In genomic region chr9:65428003-65428402, GRCm38 (mm10) we compare ENCODE assay signal across 34 mouse cellular contexts. TPM values are rescaled to one million over a fixed set of nuclear protein-coding genes. Genes with fewer than 3 reads are reported as not detected.
A peak's percentile ranks its signal among the peaks of the same experiment; 100 is the strongest.
DNase-seq lines count a peak whose midpoint lies in the region; ATAC-seq and TF ChIP-seq lines count a peak whose summit lies in the region.
"Had no signal": no experiment of that assay in that cellular context is flagged by ENCODE, and none has a peak within 500 bp of the region (broad histone marks: within the 10 kb centered on the region; RNA-seq: fewer than 3 reads in every experiment).

No protein-coding gene starts in this region.

- ATAC-seq in kidney, postnatal 0 days (replicated peaks; ENCODE audit: low FRiP score, low read depth) = no peak
- ATAC-seq in intestine, embryonic 16.5 days = no peak
- ATAC-seq: forebrain, embryonic 14.5 days; forebrain, postnatal 0 days; Patski had no signal

- intact Hi-C loops in gastrocnemius, postnatal 36 days (cut with DNase I) = no loop called here

- 88% methylated on average over 5 of the region's 5 CpGs for WGBS in kidney, postnatal 0 days
- WGBS in intestine, embryonic 16.5 days = 84% methylated on average over 5 of the region's 5 CpGs

- no peaks in the 10 kb centered on the region for H3K36me3 ChIP-seq in kidney, postnatal 0 days (ENCODE audit: insufficient read depth, low read length)
- no peaks in the 10 kb centered on the region for H3K36me3 ChIP-seq in intestine, embryonic 16.5 days (ENCODE audit: control insufficient read depth, insufficient read depth, low read length)
- H3K36me3 ChIP-seq: embryonic facial prominence, embryonic 12.5 days; embryonic facial prominence, embryonic 15.5 days; G1E; heart, embryonic 12.5 days; heart, embryonic 15.5 days; hindbrain, embryonic 10.5 days; hindbrain, embryonic 13.5 days had no signal

- DNase-seq in kidney, adult 9 months = peak; percentile 56
- DNase-seq in kidney, adult 8-10 months = no peak
- DNase-seq in kidney, postnatal 0 days (ENCODE audit: low spot score) = no peak
- no peak for DNase-seq in kidney, postnatal 10 days
- no peak for DNase-seq in urinary bladder, postnatal 14 days (ENCODE audit: low spot score)
- no peak for DNase-seq in gastrocnemius, postnatal 36 days
- DNase-seq: adrenal gland, adult 2 months; adrenal gland, postnatal 14 days; B cell, adult 2 months; cerebellum, adult 11 months; cerebellum, adult 2 months; cerebellum, adult 9-11 months; cerebellum, postnatal 25 days; forebrain, postnatal 0 days; gastrocnemius, adult 2 months; gastrocnemius, postnatal 14 days; heart, adult 18-20 months; heart, postnatal 10 days; heart, postnatal 36 days had no signal

- H3K27me3 ChIP-seq in kidney, postnatal 0 days (ENCODE audit: insufficient read depth, low read length) = no peaks in the 10 kb centered on the region
- H3K27me3 ChIP-seq in intestine, embryonic 16.5 days (replicated peaks; ENCODE audit: control insufficient read depth, insufficient read depth, low read length) = 0 out of 2 replicates have a peak, but pooled peaks cover 1% of the 10 kb centered on the region
- H3K27me3 ChIP-seq: CH12.LX; embryonic facial prominence, embryonic 12.5 days; embryonic facial prominence, embryonic 15.5 days; heart, embryonic 12.5 days; heart, embryonic 15.5 days; hindbrain, embryonic 13.5 days; Patski had no signal

- no peak overlapping the region for H3K4me3 ChIP-seq in kidney, postnatal 0 days (replicated peaks; ENCODE audit: low read depth, low read length)
- no peak overlapping the region for H3K4me3 ChIP-seq in intestine, embryonic 16.5 days (ENCODE audit: low read length)
- H3K4me3 ChIP-seq: embryonic facial prominence, embryonic 12.5 days; embryonic facial prominence, embryonic 15.5 days; gastrocnemius, adult 2 months; heart, embryonic 12.5 days; heart, embryonic 15.5 days; hindbrain, embryonic 10.5 days; hindbrain, embryonic 13.5 days had no signal

- H3K4me2 ChIP-seq in kidney, postnatal 0 days (ENCODE audit: low read length) = no peak overlapping the region
- no peak overlapping the region for H3K4me2 ChIP-seq in intestine, embryonic 16.5 days (ENCODE audit: low read depth, low read length)
- H3K4me2 ChIP-seq: embryonic facial prominence, embryonic 12.5 days; embryonic facial prominence, embryonic 15.5 days; heart, embryonic 12.5 days; heart, embryonic 15.5 days; hindbrain, embryonic 13.5 days had no signal

- H3K27ac ChIP-seq in kidney, postnatal 0 days = peak overlapping the region; percentile 64
- H3K27ac ChIP-seq in intestine, embryonic 16.5 days (ENCODE audit: low read length) = peak overlapping the region; percentile 83
- H3K27ac ChIP-seq: embryonic facial prominence, embryonic 12.5 days; embryonic facial prominence, embryonic 15.5 days; gastrocnemius, adult 2 months; heart, embryonic 15.5 days; hindbrain, embryonic 10.5 days; hindbrain, embryonic 13.5 days had no signal

- TF ChIP-seq CTCF in kidney, postnatal 0 days (IDR thresholded peaks at IDR 0.05; ENCODE audit: low read depth) = no peak

- no peaks in the 10 kb centered on the region for H3K9me3 ChIP-seq in kidney, postnatal 0 days (replicated peaks; ENCODE audit: low read length)
- H3K9me3 ChIP-seq in intestine, embryonic 16.5 days (ENCODE audit: control insufficient read depth, low read length) = no peaks in the 10 kb centered on the region
- H3K9me3 ChIP-seq: embryonic facial prominence, embryonic 12.5 days; embryonic facial prominence, embryonic 15.5 days; G1E; heart, embryonic 12.5 days; heart, embryonic 15.5 days; hindbrain, embryonic 10.5 days; hindbrain, embryonic 13.5 days had no signal

- H3K9ac ChIP-seq in kidney, postnatal 0 days (ENCODE audit: low read depth, low read length) = no peak overlapping the region
- no peak overlapping the region for H3K9ac ChIP-seq in intestine, embryonic 16.5 days (ENCODE audit: low read depth, low read length)
- H3K9ac ChIP-seq: embryonic facial prominence, embryonic 12.5 days; embryonic facial prominence, embryonic 15.5 days; forebrain, postnatal 0 days; heart, embryonic 12.5 days; heart, embryonic 15.5 days; hindbrain, embryonic 13.5 days had no signal

- H3K4me1 ChIP-seq in kidney, postnatal 0 days (replicated peaks; ENCODE audit: insufficient read depth, low read length) = no peaks in the 10 kb centered on the region
- peaks cover 4% of the 10 kb centered on the region; the same call in 1 of the 2 replicates for H3K4me1 ChIP-seq in intestine, embryonic 16.5 days (ENCODE audit: control insufficient read depth, insufficient read depth, low read length)
- H3K4me1 ChIP-seq: embryonic facial prominence, embryonic 12.5 days; embryonic facial prominence, embryonic 15.5 days; heart, embryonic 12.5 days; heart, embryonic 15.5 days; hindbrain, embryonic 13.5 days had no signal

RNA-seq across cellular contexts. Expression of gene Slc51b, which starts 5.2 kb away (rescaled TPM):
- 33.4 and 36.0 TPM in 2 replicates for polyA plus RNA-seq in kidney, postnatal 0 days (2015; fragmentation: Nextera tagmentation; extraction: Ambion mirVana)
- 16.4 and 26.4 TPM in 2 replicates for polyA plus RNA-seq in intestine, embryonic 16.5 days (2015; fragmentation: Nextera tagmentation; extraction: Ambion mirVana)
- total RNA-seq in gastrocnemius, postnatal 36 days (2021) = not detected
- total RNA-seq: adrenal gland, postnatal 14 days; CH12.LX; common myeloid progenitor, adult 5-6 weeks; forebrain, postnatal 0 days; G1E; gastrocnemius, adult 2 months; gastrocnemius, postnatal 14 days; heart, adult 18-20 months; heart, postnatal 10 days; heart, postnatal 36 days had no signal
- polyA plus RNA-seq: adrenal gland, adult 2 months; cerebellum, adult 2 months; embryonic facial prominence, embryonic 12.5 days; embryonic facial prominence, embryonic 15.5 days; forebrain, embryonic 11.5 days; forebrain, embryonic 14.5 days; forebrain, postnatal 0 days; frontal cortex, adult 2 months; G1E; gonadal fat pad, adult 2 months; heart, embryonic 12.5 days; heart, embryonic 15.5 days; hindbrain, embryonic 10.5 days; hindbrain, embryonic 13.5 days had no signal

RNA-seq across cellular contexts. Expression of gene Mtfmt, which starts 7.6 kb away (rescaled TPM):
- 19.2 and 20.6 TPM in 2 replicates for polyA plus RNA-seq in kidney, postnatal 0 days (2015; fragmentation: Nextera tagmentation; extraction: Ambion mirVana)
- 20.3 and 24.0 TPM in 2 replicates for polyA plus RNA-seq in intestine, embryonic 16.5 days (2015; fragmentation: Nextera tagmentation; extraction: Ambion mirVana)
- 1 to 10 TPM; 4.3 to 4.7 TPM for total RNA-seq in gastrocnemius, postnatal 36 days (2021)

RNA-seq across cellular contexts. Expression of gene Rasl12, which starts 29.7 kb away (rescaled TPM):
- polyA plus RNA-seq in kidney, postnatal 0 days (2015; fragmentation: Nextera tagmentation; extraction: Ambion mirVana) = 10.4 and 10.7 TPM in 2 replicates
- polyA plus RNA-seq in intestine, embryonic 16.5 days (2015; fragmentation: Nextera tagmentation; extraction: Ambion mirVana) = 5.0 and 5.5 TPM in 2 replicates
- total RNA-seq in gastrocnemius, postnatal 36 days (2021) = 1 to 10 TPM; 3.2 to 3.8 TPM
- polyA plus RNA-seq: G1E had no signal

RNA-seq across cellular contexts. Expression of gene Spg21, which starts 32.7 kb away (rescaled TPM):
- 118 and 122 TPM in 2 replicates for polyA plus RNA-seq in kidney, postnatal 0 days (2015; fragmentation: Nextera tagmentation; extraction: Ambion mirVana)
- polyA plus RNA-seq in intestine, embryonic 16.5 days (2015; fragmentation: Nextera tagmentation; extraction: Ambion mirVana) = 95.1 and 107 TPM in 2 replicates
- total RNA-seq in gastrocnemius, postnatal 36 days (2021) = 1 to 10 TPM; 7.9 to 8.8 TPM

RNA-seq across cellular contexts. Expression of gene Kbtbd13, which starts 36.6 kb away (rescaled TPM):
- 1.2 and 1.5 TPM in 2 replicates for polyA plus RNA-seq in kidney, postnatal 0 days (2015; fragmentation: Nextera tagmentation; extraction: Ambion mirVana)
- 2.5 and 3.4 TPM in 2 replicates for polyA plus RNA-seq in intestine, embryonic 16.5 days (2015; fragmentation: Nextera tagmentation; extraction: Ambion mirVana)
- 1 to 10 TPM; 6.7 to 8.9 TPM for total RNA-seq in gastrocnemius, postnatal 36 days (2021)
- total RNA-seq: CH12.LX, G1E had no signal
- polyA plus RNA-seq: G1E had no signal
